Mouse (Mus musculus): ENCODE data around the gene Nthl1. TPM values are rescaled to one million over a fixed set of nuclear protein-coding genes. Genes with fewer than 3 reads are reported as not detected.

Nthl1 gene
- total RNA-seq, 2 experiments from 2014 or later: 3.3 to 6.5 TPM

DNA sequence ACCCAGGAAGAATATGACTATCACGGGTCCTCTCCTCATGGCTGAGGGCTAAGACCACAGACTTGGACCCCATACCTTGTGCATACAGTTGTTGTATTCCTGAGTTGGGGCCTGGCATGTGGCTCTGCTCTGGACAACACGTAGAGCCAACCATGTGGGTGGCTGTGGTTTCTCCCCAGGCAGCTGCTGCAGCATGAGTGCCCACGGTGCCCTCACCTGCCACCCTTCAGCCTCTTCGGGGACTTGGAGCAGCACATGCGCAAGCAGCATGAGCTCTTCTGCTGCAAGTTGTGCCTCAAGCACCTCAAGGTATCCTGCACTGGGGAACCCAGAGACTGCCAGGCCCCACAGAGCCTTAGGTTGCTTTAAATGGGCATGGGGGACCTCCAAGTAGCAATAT lies 44.4 kb downstream of the Nthl1 start:
- intact Hi-C loops (cut with DNase I): loop anchor here (5.0 kb wide), 1 partner anchor 200 kb away; the partner anchor contains the start of gene Mlst8
- no peak for DNase-seq (ENCODE audit: low spot score in 2 of 2)

GRCm38 (mm10) chr17:24677500-24678080 lies 45.1 kb downstream of the Nthl1 start:
- DNase-seq (ENCODE audit: low spot score in 2 of 2): no peak

GRCm38 (mm10) chr17:24686514-24686913 lies 54.0 kb downstream of the Nthl1 start:
- no peak for DNase-seq (ENCODE audit: low spot score in 2 of 2)
- intact Hi-C loops (cut with DNase I): no loop called here

More at GRCm38 (mm10) chr17:24677500-24678080, 45.1 kb downstream of the Nthl1 start:
- intact Hi-C loops (cut with DNase I): loop anchor here (5.0 kb wide), 1 partner anchor 200 kb away; the partner anchor contains the start of gene Mlst8

GRCm38 (mm10) chr17:24687146-24687595 lies 54.7 kb downstream of the Nthl1 start:
- DNase-seq (ENCODE audit: low spot score in 2 of 2): no peak
- intact Hi-C loops (cut with DNase I): no loop called here

DNA sequence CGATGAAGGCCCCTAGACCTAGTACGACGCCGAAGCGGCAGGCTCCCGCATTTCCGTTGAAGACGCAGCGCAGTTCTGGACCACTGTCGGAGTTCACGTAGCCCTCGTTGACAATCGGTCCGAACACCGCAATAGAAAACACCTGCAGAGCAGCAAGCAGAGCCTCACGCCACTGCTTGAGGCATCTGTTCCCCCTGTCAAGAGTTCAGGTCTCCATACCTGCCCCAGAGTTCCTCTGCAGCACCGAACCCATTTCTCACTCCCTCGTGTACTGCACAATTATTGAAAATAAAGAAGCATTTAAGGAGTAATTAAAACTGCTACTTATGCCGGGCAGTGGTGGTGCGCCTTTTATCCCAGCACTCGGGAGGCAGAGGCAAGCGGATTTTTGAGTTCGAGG lies 55.1 kb downstream of the Nthl1 start:
- DNase-seq (ENCODE audit: low spot score in 2 of 2): no peak
- intact Hi-C loops (cut with DNase I): no loop called here

Small RNA genes within 50 kb of the gene (microRNA-seq; reads per million reads assigned to microRNA genes)
- gene Gm24589: 4.7 to 9.9 reads per million in 2 experiments

Other genes with a start within 250 kb of the Nthl1 start
- 100 to 1,000 TPM; 134 to 138 TPM for gene Rnps1, start 218.1 kb upstream of the Nthl1 start, total RNA-seq (2021)
- 10 to 100 TPM; 21.4 to 28.1 TPM for gene Eci1, start 206.0 kb upstream of the Nthl1 start, total RNA-seq (2021)
- 1 to 10 TPM; 6.4 to 8.1 TPM for gene Dnase1l2, start 189.6 kb upstream of the Nthl1 start, total RNA-seq (2021)
- gene E4f1, start 162.4 kb upstream of the Nthl1 start, total RNA-seq (2021): 10 to 100 TPM; 30.4 to 33.2 TPM
- 10 to 100 TPM; 70.2 to 72.3 TPM for gene Pgp, start 162.3 kb upstream of the Nthl1 start, total RNA-seq (2021)
- gene Bricd5, start 158.8 kb upstream of the Nthl1 start, total RNA-seq (2021): 1 to 10 TPM; 1.4 to 1.6 TPM
- 10 to 100 TPM; 30.0 to 32.2 TPM for gene Mlst8, start 153.6 kb upstream of the Nthl1 start, total RNA-seq (2021)
- 100 to 1,000 TPM; 115 to 121 TPM for gene Caskin1, start 144.1 kb upstream of the Nthl1 start, total RNA-seq (2021)
- gene Traf7, start 104.7 kb upstream of the Nthl1 start, total RNA-seq (2021): 10 to 100 TPM; 75.1 to 77.7 TPM
- 10 to 100 TPM; 53.4 to 59.5 TPM for gene Rab26, start 98.5 kb upstream of the Nthl1 start, total RNA-seq (2021)
- gene Pkd1, start 82.8 kb upstream of the Nthl1 start, total RNA-seq (2021): 10 to 100 TPM; 66.4 to 84.7 TPM
- gene Tsc2, start 50 bp upstream of the Nthl1 start, total RNA-seq (2021): 100 to 1,000 TPM; 136 to 150 TPM
- gene Slc9a3r2, start 17.6 kb downstream of the Nthl1 start, total RNA-seq (2021): 10 to 100 TPM; 48.0 to 49.9 TPM
- 1 to 10 TPM in 1 of 2 experiments, not detected in 1; 1.2 TPM for gene Npw, start 25.8 kb downstream of the Nthl1 start, total RNA-seq (2021)
- 10 to 100 TPM; 38.5 to 39.3 TPM for gene Zfp598, start 37.0 kb downstream of the Nthl1 start, total RNA-seq (2021)
- 100 to 1,000 TPM; 203 to 214 TPM for gene Syngr3, start 57.3 kb downstream of the Nthl1 start, total RNA-seq (2021)
- gene Gfer, start 63.5 kb downstream of the Nthl1 start, total RNA-seq (2021): 10 to 100 TPM; 19.9 to 20.2 TPM
- gene Noxo1, start 63.6 kb downstream of the Nthl1 start, total RNA-seq (2021): 1 to 10 TPM; 3.1 to 3.7 TPM
- gene Tbl3, start 75.0 kb downstream of the Nthl1 start, total RNA-seq (2021): 10 to 100 TPM; 26.1 to 27.4 TPM
- not detected for gene Rnf151, start 85.4 kb downstream of the Nthl1 start, total RNA-seq (2021)
- gene Rps2, start 85.4 kb downstream of the Nthl1 start, total RNA-seq (2021): 100 to 1,000 TPM; 300 to 313 TPM
- gene Ndufb10, start 91.8 kb downstream of the Nthl1 start, total RNA-seq (2021): 100 to 1,000 TPM; 196 to 198 TPM
- gene Rpl3l, start 95.1 kb downstream of the Nthl1 start, total RNA-seq (2021): under 1 TPM in 1 of 2 experiments, not detected in 1; 0.34 TPM
- 10 to 100 TPM; 31.4 to 35.8 TPM for gene Msrb1, start 104.0 kb downstream of the Nthl1 start, total RNA-seq (2021)
- gene Hs3st6, start 120.3 kb downstream of the Nthl1 start, total RNA-seq (2021): under 1 TPM; 0.48 to 0.73 TPM
- not detected for gene Meiob, start 171.6 kb downstream of the Nthl1 start, total RNA-seq (2021)
- 100 to 1,000 TPM; 133 to 141 TPM for gene Hagh, start 207.5 kb downstream of the Nthl1 start, total RNA-seq (2021)
- 10 to 100 TPM; 17.6 to 20.9 TPM for gene Fahd1, start 217.7 kb downstream of the Nthl1 start, total RNA-seq (2021)
- gene Igfals, start 233.3 kb downstream of the Nthl1 start, total RNA-seq (2021): not detected